Mouse (Mus musculus) limb, embryonic 11.5 days (tissue): ENCODE data around the gene Ino80d. TPM values are rescaled to one million over a fixed set of nuclear protein-coding genes. Genes with fewer than 3 reads are reported as not detected.

Experiments
- ATAC-seq: fragments of 200-750 bp; cut with Nextera tagmentation; 2 replicates; pipeline ENCODE4 v1.8.0; 2017; ENCODE audit warnings: low read depth; ENCODE audit not compliant: insufficient number of reproducible peaks, low FRiP score, low TSS enrichment
- DNase-seq: peaks from one replicate; pipeline ENCODE4 v3.0.0-alpha.2; 2015; ENCODE audit warnings: low spot score
- H3K27ac ChIP-seq: fragments of 300-500 bp; sonication (generic); replicated peaks from 2 replicates; pipeline ENCODE4 v1.5.1; 2014; ENCODE audit warnings: low read depth, mild to moderate bottlenecking, low read length
- H3K27me3 ChIP-seq: fragments of 300-500 bp; sonication (generic); 2 replicates; pipeline ENCODE4 v1.6.1; 2014; ENCODE audit warnings: mild to moderate bottlenecking, low read length, mixed read lengths; ENCODE audit not compliant: control insufficient read depth, insufficient read depth
- H3K36me3 ChIP-seq: fragments of 300-500 bp; sonication (generic); 2 replicates; pipeline ENCODE4 v1.6.1; 2014; ENCODE audit warnings: mild to moderate bottlenecking, low read length, moderate library complexity, mixed read lengths; ENCODE audit not compliant: control insufficient read depth, insufficient read depth
- H3K4me1 ChIP-seq: fragments of 300-500 bp; sonication (generic); 2 replicates; pipeline ENCODE4 v1.6.1; 2014; ENCODE audit warnings: low read length, mixed read lengths; ENCODE audit not compliant: control insufficient read depth, insufficient read depth
- H3K4me2 ChIP-seq: fragments of 300-500 bp; sonication (generic); 2 replicates; pipeline ENCODE4 v1.6.1; 2014; ENCODE audit warnings: low read depth, mild to moderate bottlenecking, moderate library complexity; ENCODE audit not compliant: severe bottlenecking
- H3K4me3 ChIP-seq: fragments of 300-500 bp; sonication (generic); 2 replicates; pipeline ENCODE4 v1.5.1; 2014; ENCODE audit warnings: low read depth, low read length
- H3K9ac ChIP-seq: fragments of 300-500 bp; sonication (generic); 2 replicates; pipeline ENCODE4 v1.6.1; 2014; ENCODE audit warnings: mild to moderate bottlenecking, low read length
- H3K9me3 ChIP-seq: fragments of 300-500 bp; sonication (generic); 2 replicates; pipeline ENCODE4 v1.6.1; 2016; ENCODE audit warnings: low read length; ENCODE audit not compliant: control insufficient read depth
- WGBS: fragments of 180-500 bp; shearing (Covaris S2); extraction: QIAGEN DNeasy Blood & Tissue Kit; methylation state at CpG from one replicate; pipeline ENCODE4 v1.1.7; 2014; 5-methylcytosine and 5-hydroxymethylcytosine counted together
- polyA plus RNA-seq: library from polyadenylated mRNA; unstranded; fragments of >200 nt; fragmentation: Nextera tagmentation; extraction: Ambion mirVana; gene quantifications from 2 replicates; pipeline ENCODE4 v1.2.1, GENCODE M21; 2014

The Ino80d gene
- polyA plus RNA-seq, 1 experiment from 2014 or later: 9.7 TPM

DNA sequence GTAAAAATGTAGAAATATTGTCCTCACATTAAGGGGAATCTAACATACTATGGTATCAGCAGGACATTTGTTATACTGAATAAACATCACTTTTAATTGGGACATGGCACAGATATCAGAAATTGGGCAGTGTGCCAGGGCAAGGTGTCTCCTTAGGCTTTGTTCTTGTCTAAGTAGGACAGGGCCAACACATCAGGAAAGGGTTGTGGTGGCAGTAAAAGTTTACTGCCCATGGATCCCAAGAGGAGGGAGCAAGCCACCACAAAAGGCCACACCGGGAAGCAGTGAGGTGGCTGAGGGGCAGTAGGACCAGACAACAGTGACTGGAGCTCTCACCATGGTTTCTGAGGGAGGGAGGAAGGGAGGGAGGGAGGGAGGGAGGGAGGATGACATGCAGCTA lies 121.1 kb downstream of the Ino80d start:
- 33% methylated on average over 1 of the region's 1 CpGs for WGBS
- H3K36me3 ChIP-seq: no peaks in the 10 kb centered on the region
- H3K27me3 ChIP-seq: no peaks in the 10 kb centered on the region
- H3K9ac ChIP-seq: no peak overlapping the region
- no peaks in the 10 kb centered on the region for H3K9me3 ChIP-seq
- H3K4me1 ChIP-seq: no peaks in the 10 kb centered on the region
- ATAC-seq (no peak), DNase-seq (no peak)
- H3K27ac ChIP-seq: no peak overlapping the region
- H3K4me2 ChIP-seq: no peak overlapping the region
- H3K4me3 ChIP-seq: no peak overlapping the region

DNA sequence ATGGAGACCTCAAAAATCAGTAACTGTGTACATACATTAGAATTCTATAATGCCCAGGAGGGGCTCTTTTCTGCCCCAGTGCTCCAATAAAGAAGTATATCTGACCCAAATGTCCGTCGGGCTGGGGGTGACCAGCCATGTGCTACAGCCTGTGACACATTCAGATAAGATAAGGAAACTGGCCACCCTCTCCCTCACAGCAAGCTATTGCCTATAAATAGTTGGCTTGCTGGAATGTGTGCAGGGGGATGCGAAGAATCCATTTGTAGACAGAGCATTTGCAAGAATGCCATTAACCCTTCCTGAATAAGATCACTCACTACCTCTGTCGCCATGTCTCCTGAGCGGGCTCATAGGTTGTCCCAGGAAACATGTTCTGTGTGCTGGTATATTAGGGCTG lies 121.8 kb downstream of the Ino80d start:
- Histone ChIP-seq H3K9ac (no peak overlapping the region), H3K4me2 (no peak overlapping the region), H3K9me3 (no peaks in the 10 kb centered on the region), H3K36me3 (no peaks in the 10 kb centered on the region), H3K4me3 (no peak overlapping the region), H3K4me1 (no peaks in the 10 kb centered on the region), H3K27me3 (no peaks in the 10 kb centered on the region), H3K27ac (no peak overlapping the region)
- DNase-seq (no peak), ATAC-seq (no peak)
- WGBS: 88% methylated on average over 5 of the region's 5 CpGs

DNA sequence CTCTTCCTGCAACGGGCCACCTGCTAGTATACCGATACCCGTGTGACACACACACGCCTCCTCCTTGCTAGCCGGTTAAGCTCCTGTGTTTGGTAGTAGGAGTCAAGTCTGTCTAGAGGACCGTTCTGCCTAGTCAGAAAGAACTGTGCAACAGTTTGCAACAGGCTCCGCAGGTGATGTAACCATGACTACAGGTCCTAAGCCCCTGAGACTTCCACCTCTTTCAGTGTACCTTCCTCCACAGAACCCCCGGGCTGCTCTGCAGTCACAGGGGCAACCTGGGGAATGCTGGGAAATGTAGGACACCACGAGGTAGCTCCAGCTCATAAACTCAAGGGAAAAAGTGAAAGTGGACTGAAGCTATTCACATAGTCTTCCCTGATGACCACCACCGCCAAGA lies 123.4 kb downstream of the Ino80d start:
- no peak for ATAC-seq
- H3K4me2 ChIP-seq: no peak overlapping the region
- H3K27ac ChIP-seq: no peak overlapping the region
- H3K4me3 ChIP-seq: no peak overlapping the region
- no peaks in the 10 kb centered on the region for H3K27me3 ChIP-seq
- DNase-seq: no peak
- no peaks in the 10 kb centered on the region for H3K9me3 ChIP-seq
- no peak overlapping the region for H3K9ac ChIP-seq
- no peaks in the 10 kb centered on the region for H3K4me1 ChIP-seq
- WGBS: 83% methylated on average over 10 of the region's 10 CpGs
- no peaks in the 10 kb centered on the region for H3K36me3 ChIP-seq

DNA sequence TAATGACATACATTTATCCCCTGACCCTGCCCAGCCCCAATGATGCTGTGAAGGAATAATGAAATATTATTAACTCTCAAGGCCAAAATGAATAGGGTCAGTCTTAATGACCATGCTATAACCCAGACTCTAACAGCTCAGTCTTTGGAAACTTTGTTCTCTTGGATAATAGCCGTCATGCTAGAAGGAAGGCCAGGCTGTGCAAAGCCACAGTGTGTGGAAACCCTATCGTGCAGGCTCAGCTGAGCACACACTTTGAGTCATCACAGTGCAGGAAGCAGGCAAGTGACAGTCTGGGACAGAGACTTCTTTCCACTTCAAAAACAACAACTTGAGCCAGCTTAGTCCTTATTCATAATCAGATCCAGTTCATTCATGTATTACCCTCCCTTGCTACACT lies 126.9 kb downstream of the Ino80d start:
- no peak for DNase-seq
- Histone ChIP-seq H3K9ac (no peak overlapping the region), H3K9me3 (no peaks in the 10 kb centered on the region), H3K4me2 (no peak overlapping the region), H3K27ac (no peak overlapping the region), H3K4me1 (no peaks in the 10 kb centered on the region), H3K4me3 (no peak overlapping the region), H3K27me3 (no peaks in the 10 kb centered on the region), H3K36me3 (no peaks in the 10 kb centered on the region)
- no peak for ATAC-seq
- 85% methylated on average over 2 of the region's 2 CpGs for WGBS

DNA sequence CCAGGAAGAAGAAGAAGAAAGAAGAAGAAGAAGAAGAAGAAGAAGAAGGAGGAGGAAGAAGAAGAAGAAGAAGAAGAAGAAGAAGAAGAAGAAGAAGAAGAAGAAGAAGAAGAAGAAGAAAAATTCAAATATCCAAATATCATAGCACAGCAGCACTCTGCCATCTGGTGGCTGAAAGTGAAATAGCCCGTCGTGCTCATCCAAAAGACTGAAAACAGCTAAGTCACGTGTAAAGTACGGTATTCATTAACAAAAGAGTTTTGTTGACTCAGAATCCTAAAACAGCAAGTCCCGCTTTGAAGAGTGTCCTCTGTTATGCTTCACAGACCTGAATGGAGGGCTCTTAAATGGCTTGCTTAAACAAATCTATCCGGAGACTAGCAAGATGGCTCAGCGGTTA lies 128.2 kb downstream of the Ino80d start:
- Histone ChIP-seq H3K36me3 (no peaks in the 10 kb centered on the region), H3K4me3 (no peak overlapping the region), H3K9ac (no peak overlapping the region), H3K27me3 (no peaks in the 10 kb centered on the region), H3K4me2 (no peak overlapping the region), H3K9me3 (no peaks in the 10 kb centered on the region), H3K27ac (no peak overlapping the region), H3K4me1 (no peaks in the 10 kb centered on the region)
- no peak for ATAC-seq
- peak; percentile 68 for DNase-seq
- 23% methylated on average over 7 of the region's 7 CpGs for WGBS

DNA sequence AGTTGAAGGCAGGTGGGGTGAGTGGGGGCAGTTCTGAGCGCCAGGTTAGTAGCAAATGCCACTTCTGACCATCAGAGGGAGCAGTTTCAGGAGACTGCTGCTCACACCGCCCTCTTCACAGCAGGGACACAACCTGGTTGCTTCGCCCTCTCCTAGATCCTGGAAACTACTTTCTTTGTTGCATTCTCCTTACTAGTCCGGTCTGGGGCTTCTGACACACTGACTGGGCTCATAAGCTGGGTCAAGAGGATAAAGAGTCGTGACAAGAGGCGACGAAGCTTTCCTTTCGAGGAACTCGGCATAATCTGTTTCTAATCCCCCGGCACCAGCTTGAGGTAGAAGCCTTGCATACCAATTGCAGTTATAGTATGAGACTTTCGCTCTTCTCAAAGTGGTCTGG lies 129.9 kb downstream of the Ino80d start:
- ATAC-seq: peak; percentile 26; the same call in 1 of the 2 replicates
- peak; percentile 54 for DNase-seq
- Histone ChIP-seq H3K27ac (no peak overlapping the region), H3K4me3 (no peak overlapping the region), H3K4me2 (0 out of 2 replicates have a peak overlapping the region, but pooled peaks have one; percentile 18), H3K4me1 (no peaks in the 10 kb centered on the region), H3K9me3 (no peaks in the 10 kb centered on the region), H3K27me3 (no peaks in the 10 kb centered on the region), H3K9ac (no peak overlapping the region), H3K36me3 (no peaks in the 10 kb centered on the region)
- 33% methylated on average over 11 of the region's 11 CpGs for WGBS

DNA sequence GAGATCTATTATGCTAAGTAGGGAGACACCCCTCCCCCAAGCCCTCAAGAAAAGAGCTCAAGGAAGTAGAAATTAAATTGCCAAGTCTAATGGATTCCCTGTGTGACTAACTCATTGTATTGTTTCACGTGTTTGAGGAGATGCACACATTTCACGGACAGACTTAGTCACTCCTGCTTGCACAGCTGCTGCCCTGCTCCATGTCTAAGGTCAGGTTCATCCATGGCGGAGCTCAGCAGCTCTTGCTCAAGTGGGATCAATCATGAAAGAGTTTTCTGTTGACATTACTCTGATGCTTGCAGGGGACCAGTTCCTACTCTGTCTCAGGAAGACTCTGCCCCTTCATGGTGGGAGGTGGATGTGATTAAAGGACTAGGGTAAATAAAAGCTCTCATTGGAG lies 137.7 kb downstream of the Ino80d start:
- ATAC-seq: no peak
- 77% methylated on average over 3 of the region's 3 CpGs for WGBS

DNA sequence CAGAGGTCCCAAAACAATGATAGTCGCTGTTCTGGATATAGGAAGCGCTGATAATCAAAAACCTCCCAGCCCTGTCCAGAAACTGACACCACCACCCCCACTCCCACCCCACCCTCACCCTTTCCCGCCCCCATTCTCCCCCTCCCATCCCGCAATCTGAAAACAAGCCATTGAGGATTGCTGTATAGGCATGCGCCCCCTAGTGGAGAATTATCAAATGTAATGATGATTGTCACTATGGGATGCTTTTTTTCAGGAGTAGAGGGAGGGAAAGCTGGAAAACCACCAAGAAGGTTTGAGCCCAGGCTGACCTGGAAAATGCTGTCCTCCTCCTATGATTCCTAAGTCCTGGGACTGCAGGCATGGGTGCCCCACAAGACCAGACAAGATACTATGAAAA lies 147.6 kb downstream of the Ino80d start:
- Histone ChIP-seq H3K27ac (no peak overlapping the region), H3K4me3 (no peak overlapping the region), H3K4me2 (no peak overlapping the region), H3K9ac (no peak overlapping the region), H3K36me3 (no peaks in the 10 kb centered on the region), H3K4me1 (no peaks in the 10 kb centered on the region), H3K9me3 (no peaks in the 10 kb centered on the region), H3K27me3 (no peaks in the 10 kb centered on the region)
- 25% methylated on average over 5 of the region's 5 CpGs for WGBS
- ATAC-seq (no peak), DNase-seq (no peak)

More for the DNA sequence above, 137.7 kb downstream of the Ino80d start:
- Histone ChIP-seq H3K9me3 (no peaks in the 10 kb centered on the region), H3K4me3 (no peak overlapping the region), H3K27ac (no peak overlapping the region), H3K27me3 (no peaks in the 10 kb centered on the region), H3K4me2 (no peak overlapping the region), H3K9ac (no peak overlapping the region), H3K36me3 (no peaks in the 10 kb centered on the region), H3K4me1 (no peaks in the 10 kb centered on the region)
- DNase-seq: no peak

DNA sequence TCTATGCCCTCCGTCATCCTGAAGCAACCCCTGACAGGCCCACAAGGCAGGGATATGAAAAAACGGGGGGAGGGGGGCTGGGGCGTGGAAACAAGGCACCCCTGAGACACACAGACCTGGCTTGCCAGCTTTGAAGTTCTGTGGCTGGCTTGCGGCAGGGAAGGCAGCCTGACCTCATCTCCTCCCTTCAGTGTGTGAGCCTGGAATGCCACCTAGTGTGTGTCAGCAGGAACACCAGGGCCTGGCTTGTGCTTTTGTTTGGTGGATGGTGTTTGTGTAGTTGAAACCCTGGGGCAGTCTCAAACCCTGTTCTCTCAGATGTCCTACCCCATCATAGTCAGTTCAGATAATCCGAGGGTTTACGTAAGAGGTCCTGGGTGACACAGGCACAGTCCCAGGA lies 150.2 kb downstream of the Ino80d start:
- WGBS: 13% methylated on average over 6 of the region's 6 CpGs
- H3K4me1 ChIP-seq: no peaks in the 10 kb centered on the region
- no peaks in the 10 kb centered on the region for H3K27me3 ChIP-seq
- no peak overlapping the region for H3K27ac ChIP-seq
- no peaks in the 10 kb centered on the region for H3K9me3 ChIP-seq
- H3K4me3 ChIP-seq: no peak overlapping the region
- no peaks in the 10 kb centered on the region for H3K36me3 ChIP-seq
- peak; percentile 83 for DNase-seq
- H3K4me2 ChIP-seq: no peak overlapping the region
- no peak overlapping the region for H3K9ac ChIP-seq
- ATAC-seq: peak; percentile 57; the same call in 1 of the 2 replicates
